Mouse (Mus musculus) hindbrain, embryonic 14.5 days (tissue): ENCODE measurements at regions not wholly inside any gene's neighbourhood (a gene's known extent, or its start where the extent isn't known, plus 50 kb on each side); places are given as distances from the start of the nearest gene placed in this dataset. TPM values are rescaled to one million over a fixed set of nuclear protein-coding genes. Genes with fewer than 3 reads are reported as not detected.

Experiments used
- ATAC-seq: fragments of 200-750 bp; cut with Nextera tagmentation; 2 replicates; pipeline ENCODE4 v1.8.0; 2017; ENCODE audit warnings: moderate number of reproducible peaks, mild to moderate bottlenecking, moderate TSS enrichment, moderate library complexity; ENCODE audit not compliant: low FRiP score
- DNase-seq: peaks from one replicate; pipeline ENCODE4 v3.0.0-alpha.2; 2015; ENCODE audit warnings: low spot score
- H3K27ac ChIP-seq: fragments of 300-500 bp; sonication (generic); 2 replicates; pipeline ENCODE4 v1.5.1; 2014; ENCODE audit warnings: mild to moderate bottlenecking, moderate library complexity
- H3K27me3 ChIP-seq: fragments of 300-500 bp; sonication (generic); 2 replicates; pipeline ENCODE4 v1.6.1; 2014; ENCODE audit warnings: mild to moderate bottlenecking, low read length, mixed read lengths; ENCODE audit not compliant: control insufficient read depth, insufficient read depth
- H3K36me3 ChIP-seq: fragments of 300-500 bp; sonication (generic); replicated peaks from 2 replicates; pipeline ENCODE4 v1.6.1; 2014; ENCODE audit not compliant: control insufficient read depth, insufficient read depth
- H3K4me1 ChIP-seq: fragments of 300-500 bp; sonication (generic); replicated peaks from 2 replicates; pipeline ENCODE4 v1.6.1; 2014; ENCODE audit warnings: antibody characterized with exemption, low read length, mixed read lengths; ENCODE audit not compliant: control insufficient read depth, insufficient read depth
- H3K4me2 ChIP-seq: fragments of 300-500 bp; sonication (generic); replicated peaks from 2 replicates; pipeline ENCODE4 v1.6.1; 2014; ENCODE audit warnings: mild to moderate bottlenecking, moderate library complexity
- H3K4me3 ChIP-seq: fragments of 300-500 bp; sonication (generic); replicated peaks from 2 replicates; pipeline ENCODE4 v1.5.1; 2014; ENCODE audit warnings: mild to moderate bottlenecking, low read length
- H3K9ac ChIP-seq: fragments of 300-500 bp; sonication (generic); 2 replicates; pipeline ENCODE4 v1.6.1; 2014
- H3K9me3 ChIP-seq: fragments of 300-500 bp; sonication (generic); 2 replicates; pipeline ENCODE4 v1.6.1; 2016; ENCODE audit warnings: low read length; ENCODE audit not compliant: control insufficient read depth
- WGBS: fragments of 180-500 bp; shearing (Covaris S2); extraction: QIAGEN DNeasy Blood & Tissue Kit; methylation state at CpG from one replicate; pipeline ENCODE4 v1.1.7; 2014; 5-methylcytosine and 5-hydroxymethylcytosine counted together
- microRNA-seq: library from miRNA; unstranded; fragments of <30 nt; microRNA quantifications from one replicate; pipeline ENCODE4, GENCODE M21; 2016

DNA sequence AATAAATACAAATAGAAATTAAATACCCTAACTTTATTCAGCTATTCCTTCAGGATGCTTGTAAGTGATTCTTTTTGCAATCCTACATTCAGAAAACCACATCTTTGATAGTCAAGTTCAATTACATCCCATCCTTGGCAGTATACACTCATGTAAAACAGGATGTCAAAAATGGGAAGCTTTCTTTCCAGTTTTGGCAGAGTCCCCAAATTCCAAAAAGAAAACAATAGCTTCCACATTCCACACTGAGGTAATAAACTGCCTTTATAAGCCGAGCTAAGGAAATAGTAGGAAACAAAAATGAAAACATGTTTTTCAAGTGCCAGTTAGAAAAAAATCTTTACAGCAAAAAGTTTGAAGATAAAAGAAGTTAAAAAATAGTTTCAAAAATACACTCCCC is 57.7 kb upstream of the Meox2 start:
- H3K4me2 ChIP-seq = no peak overlapping the region
- no peaks in the 10 kb centered on the region for H3K36me3 ChIP-seq
- H3K27me3 ChIP-seq = no peaks in the 10 kb centered on the region
- WGBS = 57% methylated on average over 1 of the region's 1 CpGs
- no peak overlapping the region for H3K4me3 ChIP-seq
- no peaks in the 10 kb centered on the region for H3K4me1 ChIP-seq
- no peak overlapping the region for H3K27ac ChIP-seq
- DNase-seq (peak; percentile 25), ATAC-seq (no peak)
- no peak overlapping the region for H3K9ac ChIP-seq
- no peaks in the 10 kb centered on the region for H3K9me3 ChIP-seq

DNA sequence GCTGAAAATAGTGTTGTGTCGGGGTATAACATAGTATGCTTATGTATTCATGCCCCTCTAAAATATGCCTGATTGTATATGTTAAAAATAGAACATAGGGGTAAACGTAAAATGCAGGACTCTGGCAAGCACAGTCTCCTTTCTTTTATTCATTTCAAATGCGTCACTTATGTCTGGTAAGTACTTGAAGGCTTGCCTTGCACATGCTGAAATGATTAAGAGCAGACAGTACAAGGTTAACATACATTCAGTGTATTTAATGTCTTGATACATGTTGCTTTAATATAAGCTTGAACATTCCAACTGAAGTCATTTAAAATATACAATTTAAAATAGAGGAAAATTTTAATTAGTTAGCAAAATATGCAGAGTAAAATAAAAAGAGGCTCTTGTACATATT is 50.9 kb upstream of the Meox2 start:
- H3K27me3 ChIP-seq = no peaks in the 10 kb centered on the region
- DNase-seq (no peak), ATAC-seq (no peak)
- H3K4me3 ChIP-seq = no peak overlapping the region
- H3K9me3 ChIP-seq = no peaks in the 10 kb centered on the region
- no peak overlapping the region for H3K27ac ChIP-seq
- no peaks in the 10 kb centered on the region for H3K36me3 ChIP-seq
- no peak overlapping the region for H3K9ac ChIP-seq
- no peak overlapping the region for H3K4me2 ChIP-seq
- no peaks in the 10 kb centered on the region for H3K4me1 ChIP-seq
- 81% methylated on average over 3 of the region's 3 CpGs for WGBS

Small RNAs in the stretch of these regions (microRNA-seq; reads per million reads assigned to microRNA genes)
- gene Gm44326 = not detected
- 36.5 reads per million, percentile 40 among the genes with 10 or more reads in this experiment for gene Mir5099
